Mouse (Mus musculus): ENCODE measurements around the gene 9030025P20Rik. TPM values are rescaled to one million over a fixed set of nuclear protein-coding genes. Genes with fewer than 3 reads are reported as not detected.
"Not testable (repeated sequence)": the region's sequence is repeated elsewhere in the genome, so short reads cannot be mapped to it uniquely, and the experiment has no call there.

Gene 9030025P20Rik
- total RNA-seq (2022), result 10 to 100 TPM in 2 of 4 experiments, 1 to 10 TPM in 2; 5.1 to 13.6 (median 9.7) TPM

- not testable (repeated sequence) for DNase-seq
These were observed at the start of gene 9030025P20Rik, which contains the start of gene Gm3417 for GRCm38 (mm10) chr17:14978362-14979038. TSS of gene 9030025P20Rik (plus strand) at chr17:14978468. TSS of gene Gm3417 (minus strand) at chr17:14978790.

GRCm38 (mm10) chr17:14928631-14929030, 49.6 kb upstream of the 9030025P20Rik start:
- no peak for DNase-seq

- DNase-seq, result no peak
These were observed 47.6 kb upstream of the 9030025P20Rik start for GRCm38 (mm10) chr17:14930697-14931096.

- DNase-seq, result no peak
These were observed 46.8 kb upstream of the 9030025P20Rik start for GRCm38 (mm10) chr17:14931469-14931868.

- not testable (repeated sequence) for DNase-seq
These were observed 43.0 kb upstream of the 9030025P20Rik start for GRCm38 (mm10) chr17:14935280-14935679.

- DNase-seq, result no peak
These were observed 42.2 kb upstream of the 9030025P20Rik start for GRCm38 (mm10) chr17:14935841-14936605.

- DNase-seq, result not testable (repeated sequence)
These were observed 36.1 kb upstream of the 9030025P20Rik start for GRCm38 (mm10) chr17:14942181-14942580.

- peak; percentile 99 for DNase-seq
These were observed 35.1 kb upstream of the 9030025P20Rik start, which contains the start of the genes Wdr27 and 1600012H06Rik for GRCm38 (mm10) chr17:14943009-14943728. TSS of gene Wdr27 (minus strand) at chr17:14943158. TSS of gene 1600012H06Rik (plus strand) at chr17:14943184.

- DNase-seq, result no peak
These were observed 34.6 kb upstream of the 9030025P20Rik start for GRCm38 (mm10) chr17:14943729-14944059.

GRCm38 (mm10) chr17:14944551-14944950, 33.7 kb upstream of the 9030025P20Rik start:
- no peak for DNase-seq

- DNase-seq, result peak; percentile 31
These were observed 29.0 kb upstream of the 9030025P20Rik start for GRCm38 (mm10) chr17:14949161-14949827.

- no peak for DNase-seq
These were observed 24.8 kb upstream of the 9030025P20Rik start for GRCm38 (mm10) chr17:14953452-14953851.

- DNase-seq, result no peak
These were observed 19.5 kb upstream of the 9030025P20Rik start for GRCm38 (mm10) chr17:14958686-14959327.

- no peak for DNase-seq
These were observed 18.3 kb upstream of the 9030025P20Rik start for GRCm38 (mm10) chr17:14959979-14960378.

GRCm38 (mm10) chr17:14960520-14960919, 17.7 kb upstream of the 9030025P20Rik start:
- DNase-seq, result peak; percentile 36

GRCm38 (mm10) chr17:14960951-14961556, 17.2 kb upstream of the 9030025P20Rik start, which contains the start of gene Phf10:
TSS of gene Phf10 (minus strand) at chr17:14961273.
- DNase-seq, result not testable (repeated sequence)

GRCm38 (mm10) chr17:14961557-14962154, 16.6 kb upstream of the 9030025P20Rik start:
- not testable (repeated sequence) for DNase-seq

GRCm38 (mm10) chr17:14968373-14968913, 9.8 kb upstream of the 9030025P20Rik start:
- DNase-seq, result not testable (repeated sequence)

GRCm38 (mm10) chr17:14977718-14978361, 428 bp upstream of the 9030025P20Rik start:
- DNase-seq, result not testable (repeated sequence)

All from adrenal gland, adult 8-10 months (tissue).